Mouse (Mus musculus) lung, postnatal 0 days (tissue): ENCODE results near the gene Tmem202. TPM values are rescaled to one million over a fixed set of nuclear protein-coding genes. Genes with fewer than 3 reads are reported as not detected.
A peak's percentile ranks its signal among the peaks of the same experiment; 100 is the strongest.

Experiments used
- ATAC-seq: fragments of 200-750 bp; cut with Nextera tagmentation; 2 replicates; pipeline ENCODE4 v1.8.0; 2017; ENCODE audit warnings: moderate library complexity
- DNase-seq: peaks from one replicate; pipeline ENCODE4 v3.0.0-alpha.2; 2016; ENCODE audit warnings: low spot score
- H3K27ac ChIP-seq: fragments of 300-500 bp; sonication (generic); 2 replicates; pipeline ENCODE4 v1.5.1; 2014; ENCODE audit warnings: antibody characterized with exemption, mild to moderate bottlenecking, low read length, mixed read lengths
- H3K27me3 ChIP-seq: fragments of 300-500 bp; sonication (generic); replicated peaks from 2 replicates; pipeline ENCODE4 v1.6.1; 2014; ENCODE audit warnings: low read length, mixed read lengths; ENCODE audit not compliant: insufficient read depth
- H3K36me3 ChIP-seq: fragments of 300-500 bp; sonication (generic); 2 replicates; pipeline ENCODE4 v1.6.1; 2014; ENCODE audit warnings: low read length, mixed read lengths; ENCODE audit not compliant: insufficient read depth
- H3K4me1 ChIP-seq: fragments of 300-500 bp; sonication (generic); 2 replicates; pipeline ENCODE4 v1.6.1; 2014; ENCODE audit warnings: antibody characterized with exemption, low read depth, low read length, mixed read lengths; ENCODE audit not compliant: insufficient read depth
- H3K4me2 ChIP-seq: fragments of 300-500 bp; sonication (generic); replicated peaks from 2 replicates; pipeline ENCODE4 v1.6.1; 2014; ENCODE audit warnings: low read depth, mild to moderate bottlenecking, low read length, moderate library complexity, mixed read lengths
- H3K4me3 ChIP-seq: fragments of 300-500 bp; sonication (generic); 2 replicates; pipeline ENCODE4 v1.5.1; 2014; ENCODE audit warnings: low read depth, low read length
- H3K9ac ChIP-seq: fragments of 300-500 bp; sonication (generic); replicated peaks from 2 replicates; pipeline ENCODE4 v1.6.1; 2014; ENCODE audit warnings: low read depth, mild to moderate bottlenecking
- H3K9me3 ChIP-seq: fragments of 300-500 bp; sonication (generic); 2 replicates; pipeline ENCODE4 v1.6.1; 2016; ENCODE audit warnings: low read length, mixed read lengths
- CTCF ChIP-seq: IDR thresholded peaks from 2 replicates; pipeline ENCODE4 v1.5.1; 2016; ENCODE audit warnings: antibody characterized with exemption, mild to moderate bottlenecking
- EP300 ChIP-seq: IDR thresholded peaks from 2 replicates; pipeline ENCODE4 v1.6.1; 2016; ENCODE audit warnings: antibody characterized with exemption, mild to moderate bottlenecking, control low read depth
- WGBS: fragments of 180-500 bp; shearing (Covaris S2); extraction: QIAGEN DNeasy Blood & Tissue Kit; methylation state at CpG from one replicate; pipeline ENCODE4 v1.1.7; 2014; 5-methylcytosine and 5-hydroxymethylcytosine counted together
- polyA plus RNA-seq: library from polyadenylated mRNA; unstranded; fragments of >200 nt; fragmentation: Nextera tagmentation; extraction: Ambion mirVana; gene quantifications from 2 replicates; pipeline ENCODE4 v1.2.1, GENCODE M21; 2015

Tmem202 gene
- polyA plus RNA-seq, 1 experiment from 2014 or later = 0.57 TPM

DNA sequence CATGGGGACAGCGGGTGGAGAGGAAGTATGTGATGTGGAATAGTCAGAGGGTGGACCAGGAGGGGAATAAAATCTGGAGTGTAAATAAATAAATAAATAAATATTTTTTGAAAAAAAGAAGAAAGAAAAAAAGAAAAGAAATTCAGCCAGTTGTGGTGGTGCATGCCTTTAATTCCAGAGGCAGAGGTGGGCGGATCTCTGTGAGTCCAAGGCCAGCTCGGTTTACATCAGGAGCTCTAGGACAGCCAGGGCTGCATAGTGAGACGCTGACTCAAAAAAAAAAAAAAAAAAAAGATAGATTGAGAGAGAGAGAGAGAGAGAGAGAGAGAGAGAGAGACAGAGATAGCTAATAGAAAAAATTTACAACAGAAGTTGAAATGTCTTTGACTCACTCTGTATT is 27.3 kb downstream of the Tmem202 start:
- no peak for TF ChIP-seq EP300
- no peak overlapping the region for H3K9ac ChIP-seq
- WGBS = 38% methylated on average over 4 of the region's 4 CpGs
- H3K4me3 ChIP-seq = no peak overlapping the region
- ATAC-seq (no peak), DNase-seq (no peak)
- no peaks in the 10 kb centered on the region for H3K36me3 ChIP-seq
- no peaks in the 10 kb centered on the region for H3K4me1 ChIP-seq
- H3K27ac ChIP-seq = no peak overlapping the region
- no peaks in the 10 kb centered on the region for H3K9me3 ChIP-seq
- H3K27me3 ChIP-seq = no peaks in the 10 kb centered on the region
- H3K4me2 ChIP-seq = no peak overlapping the region

DNA sequence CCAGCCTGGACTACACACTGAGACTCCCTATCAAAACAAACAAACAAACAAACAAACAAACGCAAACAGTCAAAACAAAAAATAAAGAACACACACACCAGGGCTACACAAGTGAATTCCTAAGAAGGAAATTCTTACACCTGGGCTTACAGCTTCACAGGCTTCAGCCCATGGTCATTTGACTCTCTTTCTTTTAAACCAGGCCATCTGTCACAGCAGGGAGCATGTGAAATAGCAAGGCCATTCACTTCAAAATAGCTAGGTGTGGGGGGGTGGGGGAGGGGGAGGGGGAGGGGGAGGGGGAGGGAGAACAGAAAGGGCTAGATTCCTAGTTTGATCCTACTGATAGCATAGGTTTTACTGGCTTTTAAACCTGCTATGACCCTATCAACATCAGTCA is 31.5 kb downstream of the Tmem202 start:
- no peak overlapping the region for H3K4me3 ChIP-seq
- H3K9me3 ChIP-seq = no peaks in the 10 kb centered on the region
- 65% methylated on average over 1 of the region's 1 CpGs for WGBS
- no peak overlapping the region for H3K9ac ChIP-seq
- H3K36me3 ChIP-seq = no peaks in the 10 kb centered on the region
- TF ChIP-seq CTCF (no peak), EP300 (no peak)
- H3K27me3 ChIP-seq = no peaks in the 10 kb centered on the region
- no peak overlapping the region for H3K4me2 ChIP-seq
- ATAC-seq (no peak), DNase-seq (no peak)
- H3K27ac ChIP-seq = no peak overlapping the region
- H3K4me1 ChIP-seq = no peaks in the 10 kb centered on the region

DNA sequence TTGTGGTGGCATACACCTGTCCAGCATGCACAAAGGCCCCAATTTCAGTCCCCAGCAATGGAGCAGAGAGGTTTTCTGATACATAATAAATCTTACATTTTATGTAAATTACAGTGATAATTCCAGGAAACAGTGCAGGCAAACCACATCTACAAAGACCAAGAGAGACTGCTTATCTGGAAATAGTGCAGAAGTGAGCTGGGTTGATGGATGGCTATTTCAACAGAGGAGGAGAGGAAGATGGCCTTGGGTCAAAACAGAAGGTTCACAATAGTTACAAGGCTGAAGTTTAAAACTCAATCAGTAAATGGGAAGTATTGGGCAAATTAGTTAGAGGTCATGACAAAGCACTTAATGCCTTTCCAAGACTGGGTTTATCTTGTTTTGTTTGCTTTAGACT is 52.3 kb downstream of the Tmem202 start:
- TF ChIP-seq CTCF = no peak
- no peak for TF ChIP-seq EP300
- Histone ChIP-seq H3K4me3 (peak overlapping the region; percentile 96), H3K4me2 (peak overlapping the region; percentile 58), H3K4me1 (no peaks in the 10 kb centered on the region; the same call in 1 of the 2 replicates), H3K9me3 (no peaks in the 10 kb centered on the region), H3K36me3 (no peaks in the 10 kb centered on the region), H3K27me3 (no peaks in the 10 kb centered on the region), H3K9ac (peak overlapping the region; percentile 95; the same call in 1 of the 2 replicates), H3K27ac (peak overlapping the region; percentile 99)
- ATAC-seq (no peak), DNase-seq (peak; percentile 35)

DNA sequence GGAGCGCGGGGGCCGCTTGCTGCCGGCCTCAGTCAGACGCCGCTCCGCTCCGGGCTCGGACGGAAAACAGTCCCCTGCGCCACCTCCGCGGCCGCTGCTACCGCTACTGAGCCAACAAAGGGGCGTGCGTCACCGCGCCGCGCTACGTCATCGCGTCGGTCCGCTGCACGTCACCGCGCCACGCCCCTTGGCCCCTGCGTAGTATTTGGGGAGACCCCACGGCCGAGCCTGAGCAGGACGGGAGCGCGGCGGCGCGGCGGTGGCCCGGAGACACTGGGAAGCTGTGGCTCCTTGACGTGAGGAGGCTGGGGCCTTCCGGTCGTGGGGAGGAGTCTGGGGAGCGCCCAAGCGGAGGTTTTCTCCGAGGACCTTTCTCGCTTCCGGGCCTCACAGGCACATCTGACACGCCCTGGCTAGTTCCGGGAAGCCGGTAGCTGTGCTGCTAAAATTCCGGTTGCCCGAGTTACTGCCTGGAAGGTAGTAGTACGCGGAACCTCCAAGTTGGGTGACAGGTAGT is 53.0 kb downstream of the Tmem202 start, which contains the start of gene Arih1:
TSS of gene Arih1 (minus strand) at position 70 of the 517 bp plus-strand sequence.
- Histone ChIP-seq H3K4me1 (no peaks in the 10 kb centered on the region; the same call in 1 of the 2 replicates), H3K27me3 (no peaks in the 10 kb centered on the region), H3K4me2 (peak within 1 kb of the TSS; percentile 73), H3K4me3 (peak within 1 kb of the TSS; percentile 96), H3K9me3 (no peaks in the 10 kb centered on the region), H3K27ac (peak within 1 kb of the TSS; percentile 99), H3K9ac (peak within 1 kb of the TSS; percentile 95), H3K36me3 (no peaks in the 10 kb centered on the region)
- peak; percentile 98 for ATAC-seq
- under 1% methylated on average over 51 of the region's 56 CpGs for WGBS
- TF ChIP-seq EP300 = no peak
- TF ChIP-seq CTCF = no peak
- peak; percentile 99 for DNase-seq

DNA sequence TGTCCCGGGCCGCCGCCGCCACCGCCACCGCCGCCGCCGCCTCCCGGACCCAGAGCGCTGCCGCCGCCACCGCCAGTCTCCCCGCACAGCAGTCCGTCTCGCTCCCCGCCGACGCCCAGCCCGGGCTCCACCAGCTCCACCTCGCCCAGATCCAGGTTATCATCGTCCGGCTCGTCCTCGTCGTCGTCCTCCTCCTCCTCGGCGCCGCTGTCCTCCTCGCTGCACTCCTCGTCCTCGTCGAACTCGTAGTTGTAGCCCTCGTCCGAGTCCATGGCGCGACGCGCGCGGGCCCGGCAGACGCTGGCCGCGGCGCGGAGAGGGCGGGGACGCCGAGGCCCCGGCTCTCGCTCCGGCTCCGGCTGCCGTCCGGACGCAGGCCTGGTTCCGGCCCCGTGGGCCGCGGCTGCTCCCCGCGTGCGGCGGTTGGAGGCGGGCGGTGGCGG is 53.5 kb downstream of the Tmem202 start:
- Histone ChIP-seq H3K9me3 (no peaks in the 10 kb centered on the region), H3K4me3 (peak overlapping the region; percentile 96), H3K4me1 (no peaks in the 10 kb centered on the region; the same call in 1 of the 2 replicates), H3K4me2 (peak overlapping the region; percentile 73), H3K27ac (peak overlapping the region; percentile 99), H3K27me3 (no peaks in the 10 kb centered on the region), H3K36me3 (no peaks in the 10 kb centered on the region), H3K9ac (peak overlapping the region; percentile 95)
- ATAC-seq = peak; percentile 75
- under 1% methylated on average over 34 of the region's 71 CpGs for WGBS
- TF ChIP-seq CTCF (no peak), EP300 (no peak)
- no peak for DNase-seq

DNA sequence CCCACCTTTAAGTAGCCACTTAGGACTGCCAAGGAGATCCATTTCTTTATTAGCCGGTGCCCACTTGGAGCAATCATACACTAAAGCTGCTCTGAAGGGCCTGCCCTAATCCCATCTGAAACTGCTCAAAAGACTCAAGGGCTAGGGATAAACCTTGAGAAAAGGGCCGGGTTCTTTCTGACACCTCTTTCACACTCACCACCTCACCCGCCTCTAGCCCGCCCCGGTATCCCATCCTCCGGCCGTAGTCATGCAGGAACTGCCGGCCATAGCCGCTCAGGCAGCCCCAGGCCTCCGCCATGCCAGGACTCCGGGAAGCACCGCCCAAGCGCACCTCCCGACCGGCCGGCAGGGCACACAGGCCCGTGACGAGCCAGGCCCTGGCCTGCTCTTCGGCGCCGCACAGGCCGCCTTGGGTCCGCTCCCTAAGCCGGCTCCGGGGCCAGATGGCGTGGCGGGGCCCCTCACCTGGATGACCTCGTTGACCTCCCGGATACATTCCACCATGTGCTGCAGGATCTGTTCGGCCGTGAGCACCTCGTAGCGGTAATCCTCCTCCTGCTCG is 54.1 kb downstream of the Tmem202 start:
- Histone ChIP-seq H3K36me3 (no peaks in the 10 kb centered on the region), H3K27ac (peak overlapping the region; percentile 99), H3K4me2 (peak overlapping the region; percentile 73), H3K9me3 (no peaks in the 10 kb centered on the region), H3K4me1 (no peaks in the 10 kb centered on the region; the same call in 1 of the 2 replicates), H3K4me3 (peak overlapping the region; percentile 96), H3K9ac (peak overlapping the region; percentile 95), H3K27me3 (no peaks in the 10 kb centered on the region)
- no peak for TF ChIP-seq EP300
- TF ChIP-seq CTCF = peak; percentile 48
- ATAC-seq (peak; percentile 44), DNase-seq (peak; percentile 82)
- WGBS = 2% methylated on average over 33 of the region's 34 CpGs
